In the genomic region with DNA sequence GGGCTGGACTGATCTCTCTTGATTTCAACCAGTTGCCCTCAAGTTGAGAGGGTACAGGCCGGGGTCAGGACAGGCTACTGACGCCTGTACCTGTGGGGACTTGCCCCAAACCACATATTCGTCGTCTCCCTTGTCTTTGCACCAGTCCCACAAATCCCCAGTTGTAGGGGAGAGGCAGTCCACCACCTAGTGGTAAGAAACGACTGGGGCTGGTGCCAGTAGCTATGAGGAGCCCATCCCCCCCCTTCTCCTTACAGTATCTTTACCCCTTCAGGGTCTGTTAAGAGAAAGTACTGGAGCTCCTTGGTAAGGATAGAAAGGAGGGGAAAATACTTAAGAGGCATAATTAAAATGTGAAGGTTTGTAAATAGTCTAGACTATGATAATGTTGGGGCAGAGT, we compare ENCODE assay signal across 7 mouse cellular contexts. TPM values are rescaled to one million over a fixed set of nuclear protein-coding genes. Genes with fewer than 3 reads are reported as not detected.
DNase-seq lines count a peak whose midpoint lies in the region; ATAC-seq and TF ChIP-seq lines count a peak whose summit lies in the region.
"Not testable (repeated sequence)": the region's sequence is repeated elsewhere in the genome, so short reads cannot be mapped to it uniquely, and the experiment has no call there.

No protein-coding gene starts in this region.

- TF ChIP-seq RAD21 in MEL (IDR thresholded peaks at IDR 0.05; ENCODE audit: low read depth, low read length), result not testable (repeated sequence)

- H3K79me2 ChIP-seq in MEL (ENCODE audit: control insufficient read depth, insufficient read depth, low read length, poor library complexity), result peaks cover 23% of the 10 kb centered on the region

- not testable (repeated sequence) for H3K27me3 ChIP-seq in MEL (ENCODE audit: control insufficient read depth in 1 of 2, insufficient read depth in 2 of 2, low read length in 2 of 2); embryonic facial prominence, embryonic 15.5 days; heart, embryonic 14.5 days (ENCODE audit: control insufficient read depth, insufficient read depth, low read length); intestine, postnatal 0 days (replicated peaks; ENCODE audit: control insufficient read depth, insufficient read depth, low read length); limb, embryonic 15.5 days; lung, embryonic 15.5 days; neural tube, embryonic 13.5 days

- not testable (repeated sequence) for H3K4me2 ChIP-seq in embryonic facial prominence, embryonic 15.5 days (replicated peaks)
- H3K4me2 ChIP-seq in heart, embryonic 14.5 days (ENCODE audit: low read length), result peak overlapping the region; percentile 21
- H3K4me2 ChIP-seq in intestine, postnatal 0 days (replicated peaks; ENCODE audit: low read depth), result peak overlapping the region; percentile 81; the same call in 1 of the 2 replicates
- peak overlapping the region; percentile 3; the same call in 1 of the 2 replicates for H3K4me2 ChIP-seq in limb, embryonic 15.5 days
- H3K4me2 ChIP-seq in lung, embryonic 15.5 days, result peak overlapping the region; percentile 82
- H3K4me2 ChIP-seq in neural tube, embryonic 13.5 days, result peak overlapping the region; percentile 78

- peaks cover 0 to 15% of the 10 kb centered on the region in 2 experiments; a peak in 3 of 4 replicates for H3K36me3 ChIP-seq in MEL (ENCODE audit: control insufficient read depth in 1 of 2, insufficient read depth in 2 of 2, low read length in 2 of 2)
- H3K36me3 ChIP-seq in embryonic facial prominence, embryonic 15.5 days, result peaks cover 31% of the 10 kb centered on the region
- peaks cover 52% of the 10 kb centered on the region for H3K36me3 ChIP-seq in heart, embryonic 14.5 days (ENCODE audit: control insufficient read depth, insufficient read depth, low read length)
- H3K36me3 ChIP-seq in intestine, postnatal 0 days (ENCODE audit: control insufficient read depth, insufficient read depth), result peaks cover 19% of the 10 kb centered on the region
- peaks cover 29% of the 10 kb centered on the region for H3K36me3 ChIP-seq in limb, embryonic 15.5 days
- peaks cover 24% of the 10 kb centered on the region for H3K36me3 ChIP-seq in lung, embryonic 15.5 days
- H3K36me3 ChIP-seq in neural tube, embryonic 13.5 days, result peaks cover 47% of the 10 kb centered on the region

- not testable (repeated sequence) for H3K27ac ChIP-seq in MEL (ENCODE audit: control insufficient read depth, low read depth, low read length)
- H3K27ac ChIP-seq in embryonic facial prominence, embryonic 15.5 days (replicated peaks), result peak overlapping the region; percentile 31; the same call in 1 of the 2 replicates
- peak overlapping the region in 1 of 2 experiments; percentile 92; a peak in 2 of 4 replicates for H3K27ac ChIP-seq in heart, embryonic 14.5 days (replicated peaks in 1 of 2; ENCODE audit: control insufficient read depth in 1 of 2, insufficient read depth in 1 of 2, low read depth in 2 of 2, low read length in 2 of 2)
- peak overlapping the region; percentile 37 for H3K27ac ChIP-seq in intestine, postnatal 0 days (ENCODE audit: low read depth, low read length)
- H3K27ac ChIP-seq in limb, embryonic 15.5 days, result peak overlapping the region; percentile 18; the same call in 1 of the 2 replicates
- 0 out of 2 replicates have a peak overlapping the region, but pooled peaks have one; percentile 8 for H3K27ac ChIP-seq in lung, embryonic 15.5 days
- peak overlapping the region; percentile 23; the same call in 1 of the 2 replicates for H3K27ac ChIP-seq in neural tube, embryonic 13.5 days (replicated peaks)

- TF ChIP-seq CTCF in MEL (IDR thresholded peaks at IDR 0.05 in 2 of 3, conservative IDR thresholded peaks at IDR 0.05 in 1 of 3; ENCODE audit: control insufficient read depth in 1 of 3, insufficient read depth in 1 of 3, low read depth in 2 of 3, low read length in 3 of 3, poor library complexity in 1 of 3, severe bottlenecking in 1 of 3), result peak in 2 of 3 experiments; percentile 8 to 29; a peak in 2 of 6 replicates
- TF ChIP-seq CTCF in intestine, postnatal 0 days (IDR thresholded peaks at IDR 0.05; ENCODE audit: low read depth), result peak; percentile 59

- not testable (repeated sequence) for H3K4me3 ChIP-seq in MEL (ENCODE audit: control insufficient read depth in 1 of 2, insufficient read depth in 1 of 2, low read depth in 2 of 2, low read length in 2 of 2); embryonic facial prominence, embryonic 15.5 days (replicated peaks); heart, embryonic 14.5 days (ENCODE audit: control insufficient read depth in 1 of 2, insufficient read depth in 1 of 2, low read depth in 1 of 2, low read length in 2 of 2); intestine, postnatal 0 days (ENCODE audit: low read depth, low read length); neural tube, embryonic 13.5 days
- H3K4me3 ChIP-seq in limb, embryonic 15.5 days, result 0 out of 2 replicates have a peak overlapping the region, but pooled peaks have one; percentile 2
- H3K4me3 ChIP-seq in lung, embryonic 15.5 days, result peak overlapping the region; percentile 17

- not testable (repeated sequence) for DNase-seq in MEL (ENCODE audit: low read depth, low spot score)

- TF ChIP-seq EP300 in MEL (IDR thresholded peaks at IDR 0.05; ENCODE audit: low read depth in 1 of 2, low read length in 2 of 2), result not testable (repeated sequence)

- TF ChIP-seq POLR2A in MEL (IDR thresholded peaks at IDR 0.05; ENCODE audit: control insufficient read depth in 1 of 2, insufficient read depth in 1 of 2, low read depth in 1 of 2, low read length in 2 of 2, poor library complexity in 1 of 2), result not testable (repeated sequence)

- H3K4me1 ChIP-seq in MEL (ENCODE audit: control insufficient read depth in 1 of 2, insufficient read depth in 2 of 2, low read length in 2 of 2), result peaks cover 0 to 27% of the 10 kb centered on the region in 2 experiments; a peak in 3 of 4 replicates
- peaks cover 51% of the 10 kb centered on the region for H3K4me1 ChIP-seq in embryonic facial prominence, embryonic 15.5 days
- H3K4me1 ChIP-seq in heart, embryonic 14.5 days (ENCODE audit: control insufficient read depth in 2 of 2, insufficient read depth in 2 of 2, low read length in 2 of 2), result peaks cover 27 to 50% of the 10 kb centered on the region in 2 experiments
- peaks cover 12% of the 10 kb centered on the region; the same call in 1 of the 2 replicates for H3K4me1 ChIP-seq in intestine, postnatal 0 days (replicated peaks; ENCODE audit: control insufficient read depth, insufficient read depth, low read length)
- H3K4me1 ChIP-seq in limb, embryonic 15.5 days, result peaks cover 57% of the 10 kb centered on the region
- peaks cover 49% of the 10 kb centered on the region for H3K4me1 ChIP-seq in lung, embryonic 15.5 days
- H3K4me1 ChIP-seq in neural tube, embryonic 13.5 days (replicated peaks), result peaks cover 56% of the 10 kb centered on the region

- not testable (repeated sequence) for H3K9me3 ChIP-seq in MEL (replicated peaks; ENCODE audit: insufficient read depth, low read length); embryonic facial prominence, embryonic 15.5 days (replicated peaks); heart, embryonic 14.5 days (ENCODE audit: control insufficient read depth, low read length); intestine, postnatal 0 days (ENCODE audit: control insufficient read depth); limb, embryonic 15.5 days; lung, embryonic 15.5 days; neural tube, embryonic 13.5 days

- not testable (repeated sequence) for ATAC-seq in embryonic facial prominence, embryonic 15.5 days (ENCODE audit: insufficient number of reproducible peaks, low FRiP score, low TSS enrichment, low read depth); heart, embryonic 14.5 days (ENCODE audit: insufficient number of reproducible peaks, insufficient read depth, low FRiP score, low read depth); intestine, postnatal 0 days; limb, embryonic 15.5 days (ENCODE audit: insufficient number of reproducible peaks, low FRiP score, low TSS enrichment, low read depth); lung, embryonic 15.5 days (ENCODE audit: borderline replicate concordance, extremely low read depth, low FRiP score, low TSS enrichment); neural tube, embryonic 13.5 days (ENCODE audit: low read depth)

- H3K9ac ChIP-seq in MEL (ENCODE audit: control insufficient read depth, low read depth, low read length, poor library complexity, severe bottlenecking); embryonic facial prominence, embryonic 15.5 days; heart, embryonic 14.5 days (ENCODE audit: low read length); intestine, postnatal 0 days (ENCODE audit: low read depth, low read length); limb, embryonic 15.5 days; lung, embryonic 15.5 days; neural tube, embryonic 13.5 days: not testable (repeated sequence)

- 35% methylated on average over 5 of the region's 5 CpGs for WGBS in embryonic facial prominence, embryonic 15.5 days
- 47% methylated on average over 5 of the region's 5 CpGs for WGBS in heart, embryonic 14.5 days
- 47% methylated on average over 5 of the region's 5 CpGs for WGBS in intestine, postnatal 0 days
- WGBS in limb, embryonic 15.5 days, result 39% methylated on average over 5 of the region's 5 CpGs
- WGBS in lung, embryonic 15.5 days, result 43% methylated on average over 5 of the region's 5 CpGs
- WGBS in neural tube, embryonic 13.5 days, result 42% methylated on average over 5 of the region's 5 CpGs

RNA-seq across cellular contexts. Expression of gene Hyal2, which starts 2.2 kb away (rescaled TPM):
- 24.8 and 32.0 TPM in 2 replicates for total RNA-seq in MEL (2012; rRNA removed)
- polyA plus RNA-seq in MEL (2012; ENCODE audit: insufficient read depth in 1 of 2, insufficient read length in 2 of 2, low read depth in 1 of 2, low replicate concordance in 2 of 2, missing spikeins in 1 of 2), result 10 to 100 TPM in 1 of 2 experiments, not detected in 1; 31.3 TPM
- polyA plus RNA-seq in embryonic facial prominence, embryonic 15.5 days (2015; fragmentation: Nextera tagmentation; extraction: Ambion mirVana), result 97.5 and 98.4 TPM in 2 replicates
- 94.1 and 103 TPM in 2 replicates for polyA plus RNA-seq in heart, embryonic 14.5 days (2014; fragmentation: Nextera tagmentation; extraction: Ambion mirVana)
- 47.5 and 52.8 TPM in 2 replicates for polyA plus RNA-seq in intestine, postnatal 0 days (2015; fragmentation: Nextera tagmentation; extraction: Ambion mirVana)
- polyA plus RNA-seq in limb, embryonic 15.5 days (2015; fragmentation: Nextera tagmentation; extraction: Ambion mirVana), result 101 and 104 TPM in 2 replicates
- polyA plus RNA-seq in lung, embryonic 15.5 days (2015; fragmentation: Nextera tagmentation; extraction: Ambion mirVana), result 105 and 109 TPM in 2 replicates
- polyA plus RNA-seq in neural tube, embryonic 13.5 days (2015; fragmentation: Nextera tagmentation; extraction: Ambion mirVana), result 76.8 and 77.5 TPM in 2 replicates

RNA-seq across cellular contexts. Expression of gene Tusc2, which starts 2.5 kb away (rescaled TPM):
- 29.9 and 36.2 TPM in 2 replicates for total RNA-seq in MEL (2012; rRNA removed)
- polyA plus RNA-seq in MEL (2012; ENCODE audit: insufficient read depth in 1 of 2, insufficient read length in 2 of 2, low read depth in 1 of 2, low replicate concordance in 2 of 2, missing spikeins in 1 of 2), result 10 to 100 TPM in 1 of 2 experiments, not detected in 1; 48.9 TPM
- polyA plus RNA-seq in embryonic facial prominence, embryonic 15.5 days (2015; fragmentation: Nextera tagmentation; extraction: Ambion mirVana), result 42.9 and 43.6 TPM in 2 replicates
- 49.0 and 53.0 TPM in 2 replicates for polyA plus RNA-seq in heart, embryonic 14.5 days (2014; fragmentation: Nextera tagmentation; extraction: Ambion mirVana)
- 38.7 and 41.6 TPM in 2 replicates for polyA plus RNA-seq in intestine, postnatal 0 days (2015; fragmentation: Nextera tagmentation; extraction: Ambion mirVana)
- polyA plus RNA-seq in limb, embryonic 15.5 days (2015; fragmentation: Nextera tagmentation; extraction: Ambion mirVana), result 35.9 and 37.3 TPM in 2 replicates
- polyA plus RNA-seq in lung, embryonic 15.5 days (2015; fragmentation: Nextera tagmentation; extraction: Ambion mirVana), result 37.7 and 39.7 TPM in 2 replicates
- 95.3 and 114 TPM in 2 replicates for polyA plus RNA-seq in neural tube, embryonic 13.5 days (2015; fragmentation: Nextera tagmentation; extraction: Ambion mirVana)

RNA-seq across cellular contexts. Expression of gene Hyal1, which starts 11.2 kb away (rescaled TPM):
- total RNA-seq in MEL (2012; rRNA removed), result 1.1 and 1.3 TPM in 2 replicates
- 1 to 10 TPM in 1 of 2 experiments, not detected in 1; 3.4 TPM for polyA plus RNA-seq in MEL (2012; ENCODE audit: insufficient read depth in 1 of 2, insufficient read length in 2 of 2, low read depth in 1 of 2, low replicate concordance in 2 of 2, missing spikeins in 1 of 2)
- polyA plus RNA-seq in embryonic facial prominence, embryonic 15.5 days (2015; fragmentation: Nextera tagmentation; extraction: Ambion mirVana), result 14.5 and 15.7 TPM in 2 replicates
- 4.4 and 4.6 TPM in 2 replicates for polyA plus RNA-seq in heart, embryonic 14.5 days (2014; fragmentation: Nextera tagmentation; extraction: Ambion mirVana)
- polyA plus RNA-seq in intestine, postnatal 0 days (2015; fragmentation: Nextera tagmentation; extraction: Ambion mirVana), result 2.4 and 2.8 TPM in 2 replicates
- polyA plus RNA-seq in limb, embryonic 15.5 days (2015; fragmentation: Nextera tagmentation; extraction: Ambion mirVana), result 12.8 and 13.7 TPM in 2 replicates
- 8.4 and 9.6 TPM in 2 replicates for polyA plus RNA-seq in lung, embryonic 15.5 days (2015; fragmentation: Nextera tagmentation; extraction: Ambion mirVana)
- 8.2 and 8.5 TPM in 2 replicates for polyA plus RNA-seq in neural tube, embryonic 13.5 days (2015; fragmentation: Nextera tagmentation; extraction: Ambion mirVana)

RNA-seq across cellular contexts. Expression of gene Naa80, which starts 13.1 kb away (rescaled TPM):
- total RNA-seq in MEL (2012; rRNA removed), result 14.3 and 15.1 TPM in 2 replicates
- 10 to 100 TPM in 1 of 2 experiments, not detected in 1; 74.0 TPM for polyA plus RNA-seq in MEL (2012; ENCODE audit: insufficient read depth in 1 of 2, insufficient read length in 2 of 2, low read depth in 1 of 2, low replicate concordance in 2 of 2, missing spikeins in 1 of 2)
- polyA plus RNA-seq in embryonic facial prominence, embryonic 15.5 days (2015; fragmentation: Nextera tagmentation; extraction: Ambion mirVana), result 21.5 and 22.8 TPM in 2 replicates
- polyA plus RNA-seq in heart, embryonic 14.5 days (2014; fragmentation: Nextera tagmentation; extraction: Ambion mirVana), result 10.0 and 14.9 TPM in 2 replicates
- polyA plus RNA-seq in intestine, postnatal 0 days (2015; fragmentation: Nextera tagmentation; extraction: Ambion mirVana), result 20.4 and 21.4 TPM in 2 replicates
- 17.6 and 21.4 TPM in 2 replicates for polyA plus RNA-seq in limb, embryonic 15.5 days (2015; fragmentation: Nextera tagmentation; extraction: Ambion mirVana)
- 18.2 and 18.6 TPM in 2 replicates for polyA plus RNA-seq in lung, embryonic 15.5 days (2015; fragmentation: Nextera tagmentation; extraction: Ambion mirVana)
- polyA plus RNA-seq in neural tube, embryonic 13.5 days (2015; fragmentation: Nextera tagmentation; extraction: Ambion mirVana), result 15.9 and 19.0 TPM in 2 replicates

RNA-seq across cellular contexts. Expression of gene Rassf1, which starts 14.2 kb away (rescaled TPM):
- 40.6 and 48.0 TPM in 2 replicates for total RNA-seq in MEL (2012; rRNA removed)
- 10 to 100 TPM in 1 of 2 experiments, not detected in 1; 56.9 TPM for polyA plus RNA-seq in MEL (2012; ENCODE audit: insufficient read depth in 1 of 2, insufficient read length in 2 of 2, low read depth in 1 of 2, low replicate concordance in 2 of 2, missing spikeins in 1 of 2)
- polyA plus RNA-seq in embryonic facial prominence, embryonic 15.5 days (2015; fragmentation: Nextera tagmentation; extraction: Ambion mirVana), result 82.0 and 87.7 TPM in 2 replicates
- 42.5 and 47.7 TPM in 2 replicates for polyA plus RNA-seq in heart, embryonic 14.5 days (2014; fragmentation: Nextera tagmentation; extraction: Ambion mirVana)
- polyA plus RNA-seq in intestine, postnatal 0 days (2015; fragmentation: Nextera tagmentation; extraction: Ambion mirVana), result 44.3 and 48.0 TPM in 2 replicates
- 89.7 and 95.4 TPM in 2 replicates for polyA plus RNA-seq in limb, embryonic 15.5 days (2015; fragmentation: Nextera tagmentation; extraction: Ambion mirVana)
- polyA plus RNA-seq in lung, embryonic 15.5 days (2015; fragmentation: Nextera tagmentation; extraction: Ambion mirVana), result 57.7 and 64.1 TPM in 2 replicates
- polyA plus RNA-seq in neural tube, embryonic 13.5 days (2015; fragmentation: Nextera tagmentation; extraction: Ambion mirVana), result 35.4 and 39.0 TPM in 2 replicates
